Mouse (Mus musculus): Measurements from ENCODE around the gene Clcn3. TPM values are rescaled to one million over a fixed set of nuclear protein-coding genes. Genes with fewer than 3 reads are reported as not detected.

The Clcn3 gene
- polyA plus RNA-seq, 1 experiment, result 3.7 TPM

DNA sequence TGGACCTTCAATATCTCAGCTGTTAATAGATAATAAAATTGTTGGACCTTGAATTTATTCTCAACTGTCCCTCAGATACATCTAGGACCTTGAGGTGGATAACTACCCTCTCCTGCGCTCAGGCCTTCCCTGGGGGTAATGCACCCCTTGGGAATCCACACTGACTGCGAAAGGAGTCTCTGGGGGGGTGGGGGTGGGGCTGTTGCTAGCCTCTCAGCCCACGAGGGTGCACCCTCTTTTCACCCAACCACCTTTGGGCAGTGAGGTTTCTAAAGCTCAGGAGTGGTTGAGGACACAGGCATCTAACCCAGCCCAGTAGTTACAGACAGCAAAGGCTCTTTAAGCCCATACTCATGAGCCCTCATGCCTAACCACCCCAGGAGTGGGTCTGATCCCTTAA lies 122.4 kb downstream of the Clcn3 start:
- Histone ChIP-seq H3K36me3 (replicated peaks; ENCODE audit: low read length) (no peaks in the 10 kb centered on the region), H3K27me3 (replicated peaks) (no peaks in the 10 kb centered on the region), H3K4me1 (peaks cover 64% of the 10 kb centered on the region), H3K9me3 (no peaks in the 10 kb centered on the region), H3K4me3 (replicated peaks) (no peak overlapping the region)
- TF ChIP-seq GATA1 (IDR thresholded peaks at IDR 0.05; ENCODE audit: borderline replicate concordance, low read length) (no peak), FLI1 (IDR thresholded peaks at IDR 0.05; ENCODE audit: low read length) (no peak)

Other genes with a start within 250 kb of the Clcn3 start
- gene Hpf1, start 92.9 kb downstream of the Clcn3 start, polyA plus RNA-seq (2012; ENCODE audit: insufficient read depth, low replicate concordance), result 9.0 TPM in 1 of 2 replicates, not detected in the other
- 0.27 TPM in 1 of 2 replicates, not detected in the other for gene Nek1, start 9.9 kb upstream of the Clcn3 start, polyA plus RNA-seq (2012; ENCODE audit: insufficient read depth, low replicate concordance)
- gene Sh3rf1, start 240.6 kb upstream of the Clcn3 start, polyA plus RNA-seq (2012; ENCODE audit: insufficient read depth, low replicate concordance), result 1.3 and 1.6 TPM in 2 replicates

Data from megakaryocyte, embryonic 14.5 days (primary cell).